Comparison of ENCODE assay signal across 22 mouse cellular contexts in genomic region chr4:110266804-110267575, GRCm38 (mm10).
"Had no signal": no experiment of that assay in that cellular context is flagged by ENCODE, and none has a peak within 500 bp of the region (broad histone marks: within the 10 kb centered on the region; RNA-seq: fewer than 3 reads in every experiment).

No protein-coding gene starts in this region.

- H3K9me3 ChIP-seq: heart, embryonic 10.5 days; heart, embryonic 12.5 days; hindbrain, embryonic 13.5 days; kidney, embryonic 15.5 days; limb, embryonic 13.5 days; limb, embryonic 15.5 days; liver, embryonic 12.5 days had no signal

- H3K36me3 ChIP-seq: heart, embryonic 10.5 days; heart, embryonic 12.5 days; kidney, embryonic 15.5 days; limb, embryonic 13.5 days; limb, embryonic 15.5 days; liver, embryonic 12.5 days had no signal

- DNase-seq: gastrocnemius, postnatal 14 days; gastrocnemius, postnatal 36 days; heart, adult 11 months; heart, adult 2 months; heart, postnatal 10 days; heart, postnatal 4 days; kidney, adult 18-20 months; kidney, postnatal 14 days; layer of hippocampus, adult 9-11 months; layer of hippocampus, postnatal 36 days; left cerebral cortex, postnatal 4 days had no signal

- H3K4me2 ChIP-seq: heart, embryonic 12.5 days; hindbrain, embryonic 13.5 days; kidney, embryonic 15.5 days; limb, embryonic 13.5 days; limb, embryonic 15.5 days; liver, embryonic 12.5 days had no signal

- H3K9ac ChIP-seq: heart, embryonic 12.5 days; hindbrain, embryonic 13.5 days; kidney, embryonic 15.5 days; limb, embryonic 13.5 days; limb, embryonic 15.5 days; liver, embryonic 12.5 days; liver, embryonic 14.5 days had no signal

- H3K27ac ChIP-seq: heart, adult 2 months; heart, embryonic 10.5 days; hindbrain, embryonic 13.5 days; kidney, embryonic 15.5 days; kidney, postnatal 0 days; limb, embryonic 13.5 days; limb, embryonic 15.5 days; liver, embryonic 12.5 days; liver, embryonic 14.5 days had no signal

- H3K27me3 ChIP-seq: heart, embryonic 12.5 days; hindbrain, embryonic 13.5 days; kidney, embryonic 15.5 days; limb, embryonic 13.5 days; limb, embryonic 15.5 days; liver, embryonic 12.5 days had no signal

- H3K4me3 ChIP-seq: heart, adult 2 months; heart, embryonic 10.5 days; heart, embryonic 12.5 days; hindbrain, embryonic 13.5 days; kidney, embryonic 15.5 days; limb, embryonic 13.5 days; limb, embryonic 15.5 days; liver, embryonic 12.5 days had no signal

- H3K4me1 ChIP-seq: kidney, embryonic 15.5 days; limb, embryonic 13.5 days; limb, embryonic 15.5 days; liver, embryonic 12.5 days had no signal

- ATAC-seq: hindbrain, embryonic 16.5 days; inflammation-experienced regulatory T-cells, adult 6 months; liver, embryonic 12.5 days had no signal
